Mouse (Mus musculus) thymus, adult 2 months (tissue): ENCODE measurements around the gene Hoxa7. TPM values are rescaled to one million over a fixed set of nuclear protein-coding genes. Genes with fewer than 3 reads are reported as not detected.

Experiments used
- DNase-seq: peaks from one replicate; pipeline ENCODE4 v3.0.0; 2021
- H3K27ac ChIP-seq: fragments of 200-500 bp; 2 replicates; pipeline ENCODE4 v1.5.1; 2012; ENCODE audit warnings: low read length, control low read depth; ENCODE audit not compliant: control insufficient read depth, insufficient read depth
- H3K27me3 ChIP-seq: fragments of 200-500 bp; 2 replicates; pipeline ENCODE4 v1.6.1; 2012; ENCODE audit warnings: mild to moderate bottlenecking, low read length, moderate library complexity, mixed read lengths; ENCODE audit not compliant: control insufficient read depth, insufficient read depth
- H3K36me3 ChIP-seq: fragments of 200-500 bp; 2 replicates; pipeline ENCODE4 v1.6.1; 2012; ENCODE audit warnings: mild to moderate bottlenecking, low read length, moderate library complexity; ENCODE audit not compliant: control insufficient read depth, insufficient read depth
- H3K4me1 ChIP-seq: fragments of 200-500 bp; replicated peaks from 2 replicates; pipeline ENCODE4 v1.6.1; 2012; ENCODE audit warnings: low read length; ENCODE audit not compliant: control insufficient read depth, insufficient read depth
- H3K4me3 ChIP-seq: fragments of 200-500 bp; 2 replicates; pipeline ENCODE4 v1.5.1; 2012; ENCODE audit warnings: mild to moderate bottlenecking, low read length, control low read depth, moderate library complexity; ENCODE audit not compliant: control insufficient read depth, insufficient read depth
- CTCF ChIP-seq: fragments of 200-500 bp; IDR thresholded peaks from 2 replicates; pipeline ENCODE4 v1.5.1; 2012; ENCODE audit warnings: mild to moderate bottlenecking, control low read depth, low read length, moderate library complexity, borderline replicate concordance; ENCODE audit not compliant: control insufficient read depth, poor library complexity, insufficient read depth; ENCODE audit errors: extremely low read depth
- POLR2A ChIP-seq: fragments of 200-500 bp; IDR thresholded peaks from 2 replicates; pipeline ENCODE4 v1.6.1; 2012; ENCODE audit warnings: mild to moderate bottlenecking, low read length, control low read depth, moderate library complexity; ENCODE audit not compliant: control insufficient read depth, poor library complexity, insufficient read depth; ENCODE audit errors: extremely low read depth
- WGBS: fragments of 180-500 bp; shearing (Covaris S2); methylation state at CpG from one replicate; pipeline ENCODE4 v1.1.7; 2018; 5-methylcytosine and 5-hydroxymethylcytosine counted together
- polyA plus RNA-seq: library from polyadenylated mRNA; depleted of rRNA; stranded (reverse); fragments of >200 nt; gene quantifications from 2 replicates; pipeline ENCODE4 v1.2.3, GENCODE M21; 2012

The Hoxa7 gene
- polyA plus RNA-seq, 1 experiment: 2.5 TPM

DNA sequence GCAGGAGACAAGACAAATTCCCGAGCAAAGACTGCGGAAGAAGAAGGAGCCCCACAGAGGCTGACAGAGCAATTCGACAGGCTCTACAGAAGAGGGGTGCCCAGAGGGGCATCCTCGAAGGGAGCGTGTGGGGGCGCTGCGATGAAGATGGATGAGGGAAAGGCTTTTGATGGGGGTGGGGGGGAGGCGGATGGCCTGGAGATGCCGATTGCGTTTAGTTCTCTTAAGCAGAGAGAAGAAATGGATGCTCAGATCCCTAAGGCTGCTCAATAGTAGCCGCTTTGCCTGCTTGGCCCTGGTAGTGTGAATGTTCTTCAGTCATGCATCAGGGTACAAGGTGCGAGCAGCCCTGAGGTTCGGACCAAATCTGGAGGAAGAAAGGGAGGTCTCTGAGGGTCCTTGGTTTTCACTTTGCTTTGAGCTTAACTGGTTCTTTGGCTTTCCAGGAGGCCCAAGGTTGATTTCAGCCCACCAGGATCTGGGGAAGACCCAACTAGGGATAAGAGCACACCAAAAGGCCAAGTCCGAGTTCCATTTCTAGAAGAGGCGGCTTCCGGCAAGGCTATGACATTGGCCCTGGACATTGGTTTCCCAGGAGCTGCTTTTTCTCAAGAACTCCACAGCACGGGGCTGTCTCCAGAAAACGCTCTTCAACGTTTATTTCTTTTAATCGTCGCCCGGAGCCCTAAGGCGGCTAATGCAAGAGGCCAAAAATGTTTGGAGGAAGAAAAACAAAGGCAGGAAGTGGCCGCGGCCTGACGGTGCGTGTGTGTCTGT lies 27.2 kb upstream of the Hoxa7 start:
- H3K4me1 ChIP-seq: peaks cover 16% of the 10 kb centered on the region
- no peak for DNase-seq
- no peak overlapping the region for H3K27ac ChIP-seq
- no peak overlapping the region for H3K4me3 ChIP-seq
- no peaks in the 10 kb centered on the region for H3K36me3 ChIP-seq
- no peak for TF ChIP-seq CTCF
- no peak for TF ChIP-seq POLR2A
- peaks cover 66% of the 10 kb centered on the region for H3K27me3 ChIP-seq
- WGBS: 8% methylated on average over 27 of the region's 27 CpGs

GRCm38 (mm10) chr6:52247766-52248637 lies 26.3 kb upstream of the Hoxa7 start:
- Histone ChIP-seq H3K36me3 (no peaks in the 10 kb centered on the region), H3K4me1 (peaks cover 16% of the 10 kb centered on the region), H3K27ac (no peak overlapping the region), H3K27me3 (peaks cover 68% of the 10 kb centered on the region), H3K4me3 (no peak overlapping the region)
- DNase-seq: no peak
- 7% methylated on average over 23 of the region's 23 CpGs for WGBS
- no peak for TF ChIP-seq POLR2A
- no peak for TF ChIP-seq CTCF

DNA sequence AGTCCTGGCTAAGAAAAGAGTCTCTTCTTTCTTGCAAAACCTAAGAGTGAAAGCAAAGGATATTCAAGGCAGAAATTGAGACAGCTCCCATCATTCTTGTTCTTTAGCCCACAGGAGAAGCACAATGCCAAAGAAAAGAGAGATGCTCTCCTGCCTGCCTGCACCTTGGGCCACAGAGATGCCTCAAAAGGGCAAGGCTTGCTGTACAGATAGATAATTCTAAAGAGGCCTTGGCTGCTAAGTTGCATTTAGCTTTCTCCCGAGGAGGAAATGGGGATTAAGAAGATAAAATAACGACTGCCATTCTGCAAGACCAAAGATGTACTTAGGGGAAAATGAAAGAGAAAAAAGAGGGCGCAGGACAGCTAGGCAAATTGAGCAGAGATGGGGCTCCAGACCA lies 25.3 kb upstream of the Hoxa7 start:
- Histone ChIP-seq H3K36me3 (no peaks in the 10 kb centered on the region), H3K4me3 (no peak overlapping the region), H3K27ac (no peak overlapping the region), H3K4me1 (peaks cover 16% of the 10 kb centered on the region), H3K27me3 (peaks cover 61% of the 10 kb centered on the region)
- DNase-seq: no peak
- TF ChIP-seq POLR2A: no peak
- no peak for TF ChIP-seq CTCF
- 8% methylated on average over 3 of the region's 3 CpGs for WGBS

DNA sequence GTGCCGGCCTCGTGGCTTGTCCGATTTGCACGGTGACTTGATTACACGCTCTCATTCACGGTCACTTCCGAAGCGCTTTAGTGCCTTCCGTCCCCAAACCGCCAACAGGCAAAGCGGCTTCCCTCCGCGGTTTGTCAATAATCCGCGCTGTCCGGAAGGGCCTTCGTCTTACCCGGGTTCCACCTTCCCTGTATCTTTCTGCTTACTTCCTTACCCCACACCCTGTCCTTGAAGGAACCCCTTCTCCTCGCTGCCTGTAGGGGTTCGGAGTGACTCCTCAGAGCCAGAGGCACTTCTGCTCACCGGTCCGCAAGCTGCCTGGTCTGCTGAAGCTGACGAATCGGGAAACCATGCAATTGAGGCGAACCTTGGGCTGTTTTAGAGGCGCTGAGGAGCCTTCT lies 24.7 kb upstream of the Hoxa7 start:
- H3K27ac ChIP-seq: no peak overlapping the region
- H3K27me3 ChIP-seq: peaks cover 62% of the 10 kb centered on the region
- H3K4me3 ChIP-seq: no peak overlapping the region
- under 1% methylated on average over 26 of the region's 26 CpGs for WGBS
- H3K36me3 ChIP-seq: no peaks in the 10 kb centered on the region
- TF ChIP-seq POLR2A: no peak
- TF ChIP-seq CTCF: no peak
- DNase-seq: no peak
- H3K4me1 ChIP-seq: peaks cover 16% of the 10 kb centered on the region

DNA sequence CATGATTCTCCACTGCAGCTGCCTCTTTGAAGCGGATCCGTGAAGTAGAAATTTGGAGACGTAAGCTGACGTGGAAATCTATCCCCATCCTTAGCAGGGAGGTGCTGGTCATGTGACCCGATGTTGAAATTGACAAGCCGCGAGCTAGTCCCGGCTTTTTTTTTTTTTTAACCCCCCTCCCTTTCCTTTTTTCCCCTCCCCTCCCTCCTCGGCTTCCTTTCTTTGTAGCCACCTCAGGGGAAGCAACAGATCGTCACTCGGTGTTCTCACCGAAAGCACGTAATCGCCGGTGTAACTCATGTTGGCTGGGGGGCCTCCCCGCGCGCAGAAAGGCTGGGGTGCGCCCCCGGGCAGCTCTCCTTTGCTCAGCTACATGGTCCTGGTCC lies 24.1 kb upstream of the Hoxa7 start, which contains the start of gene Hoxa11:
Gene Hoxa11 (minus strand): TSS at position 54 of the 386 bp plus-strand sequence.
- no peak for DNase-seq
- no peak for TF ChIP-seq POLR2A
- TF ChIP-seq CTCF: no peak
- Histone ChIP-seq H3K4me1 (peaks cover 16% of the 10 kb centered on the region), H3K27ac (no peak within 1 kb of the TSS), H3K36me3 (no peaks in the 10 kb centered on the region), H3K4me3 (no peak within 1 kb of the TSS), H3K27me3 (peaks cover 68% of the 10 kb centered on the region)
- 4% methylated on average over 20 of the region's 20 CpGs for WGBS

DNA sequence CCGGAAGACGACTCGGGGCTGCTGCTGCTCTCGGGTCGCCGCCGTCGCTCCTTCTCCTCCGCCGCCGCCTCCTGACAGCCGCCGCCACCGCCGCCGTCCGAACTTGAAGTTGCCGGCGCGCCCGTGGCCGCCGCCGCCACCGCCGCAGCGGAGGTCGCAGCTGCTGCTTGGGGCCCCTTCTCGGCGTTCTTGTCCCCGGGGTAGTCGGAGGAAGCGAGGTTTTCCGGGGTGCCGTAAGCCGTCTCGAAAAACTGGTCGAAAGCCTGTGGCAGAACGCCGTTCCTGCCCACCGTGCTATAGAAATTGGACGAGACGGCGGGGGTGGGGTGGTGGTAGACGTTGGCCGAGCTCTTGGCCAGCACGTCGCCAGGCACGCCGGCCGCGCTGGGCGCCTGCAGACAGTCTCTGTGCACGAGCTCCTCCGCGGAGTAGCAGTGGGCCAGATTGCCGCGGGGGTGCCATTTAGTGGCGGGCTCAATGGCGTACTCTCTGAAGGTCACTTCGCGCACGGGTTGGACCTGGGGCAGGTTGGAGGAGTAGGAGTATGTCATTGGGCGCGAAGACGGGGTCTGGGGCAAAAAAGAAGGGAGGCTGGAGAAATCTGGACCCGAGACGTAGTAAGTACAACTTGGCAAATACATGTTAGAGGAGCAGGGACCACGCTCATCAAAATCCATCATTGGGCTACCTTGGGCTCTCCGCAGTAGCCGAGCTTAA lies 23.5 kb upstream of the Hoxa7 start:
- no peak for DNase-seq
- WGBS: 3% methylated on average over 71 of the region's 71 CpGs
- H3K4me1 ChIP-seq: peaks cover 16% of the 10 kb centered on the region
- H3K4me3 ChIP-seq: no peak overlapping the region
- TF ChIP-seq POLR2A (no peak), CTCF (no peak)
- peaks cover 72% of the 10 kb centered on the region for H3K27me3 ChIP-seq
- H3K36me3 ChIP-seq: no peaks in the 10 kb centered on the region
- no peak overlapping the region for H3K27ac ChIP-seq
